Mouse (Mus musculus) adrenal gland, postnatal 0 days (tissue): Measurements from ENCODE around the gene Olfr1145. TPM values are rescaled to one million over a fixed set of nuclear protein-coding genes. Genes with fewer than 3 reads are reported as not detected.

Experiments used
- polyA plus RNA-seq: library from polyadenylated mRNA; unstranded; fragments of >200 nt; fragmentation: Nextera tagmentation; extraction: Ambion mirVana; gene quantifications from 2 replicates; pipeline ENCODE4 v1.2.1, GENCODE M21; 2015

Gene Olfr1145
- polyA plus RNA-seq: not detected in 2 replicates

DNA sequence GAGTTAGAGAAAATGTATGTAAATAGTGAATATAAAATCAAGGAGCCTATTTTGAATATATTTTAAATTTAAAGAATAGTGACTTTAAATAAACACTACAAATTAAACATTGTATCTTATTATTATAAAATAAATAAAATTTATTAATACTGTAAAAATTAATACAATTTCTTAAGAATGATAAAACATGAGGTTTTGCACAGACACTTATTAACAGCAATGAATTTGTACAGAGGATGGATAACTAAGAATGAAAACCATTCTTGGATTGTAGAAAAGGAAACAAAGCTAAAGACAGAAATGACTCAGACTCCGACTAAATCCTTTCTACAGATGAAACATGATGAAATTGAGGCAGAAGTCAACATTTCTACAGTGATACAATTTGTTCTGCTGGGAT lies at the start of gene Olfr1145:
TSS of gene Olfr1145 (plus strand) at position 301 of the 400 bp plus-strand sequence.

DNA sequence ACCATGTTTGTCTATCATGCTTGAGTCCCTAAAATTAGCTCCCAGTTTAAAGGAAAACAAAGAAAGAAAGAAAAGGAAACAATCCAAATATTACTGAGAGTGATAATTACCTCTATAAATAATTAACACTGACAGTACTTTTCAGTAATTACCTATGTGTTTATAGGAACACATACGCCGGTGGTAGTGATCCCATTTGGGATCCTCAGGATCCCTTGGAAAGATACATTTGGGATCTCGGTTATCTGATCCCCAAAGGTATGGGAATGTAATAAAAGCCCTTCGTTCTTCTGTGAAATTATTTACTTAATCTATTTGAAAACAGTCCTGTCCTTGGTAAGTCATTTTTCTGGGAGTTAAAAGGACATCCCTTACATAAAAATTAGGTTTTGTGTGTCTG lies 30.4 kb upstream of the Olfr1145 start, which contains the start of gene Olfr152:
TSS of gene Olfr152 (plus strand) at position 301 of the 400 bp plus-strand sequence.

DNA sequence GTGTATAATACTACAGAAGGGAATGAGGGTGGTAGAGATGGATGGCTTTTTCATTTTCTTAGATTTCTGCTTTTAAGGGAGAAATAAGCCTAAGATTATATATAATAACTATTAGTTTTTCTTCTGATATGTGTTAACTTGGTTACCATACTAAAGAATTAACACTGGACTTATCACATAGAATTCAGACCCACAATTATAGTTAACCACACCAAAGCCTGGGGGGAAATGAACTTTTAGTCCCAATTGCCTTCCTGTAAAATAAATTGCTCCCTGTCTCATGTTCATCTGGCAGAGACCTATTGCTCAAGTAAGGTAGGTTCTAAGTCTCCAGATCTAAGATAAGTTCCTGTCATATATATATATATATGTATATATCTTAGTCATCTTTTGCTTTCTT lies 9.3 kb upstream of the Olfr1145 start, which contains the start of gene Olfr1143:
TSS of gene Olfr1143 (plus strand) at position 301 of the 400 bp plus-strand sequence.

DNA sequence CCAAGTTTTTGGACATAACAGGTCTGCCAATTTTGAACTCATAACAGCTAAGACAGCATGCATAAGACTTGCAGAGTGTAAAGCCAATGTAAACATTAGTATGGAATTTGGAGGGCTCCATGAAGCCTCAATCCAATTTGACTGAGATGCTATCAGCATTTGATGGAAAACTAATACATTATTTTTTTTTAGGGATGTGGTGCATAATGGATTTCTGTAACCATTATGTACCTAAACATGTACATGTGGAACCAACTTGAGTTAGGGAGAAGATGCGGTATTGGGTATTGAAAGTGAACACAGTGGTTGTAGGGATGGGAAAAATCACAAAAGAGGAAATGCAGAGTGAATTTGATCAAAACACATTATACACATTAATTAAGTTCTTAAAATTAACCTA lies 20.6 kb downstream of the Olfr1145 start, which contains the start of gene Olfr1148:
TSS of gene Olfr1148 (plus strand) at position 301 of the 400 bp plus-strand sequence.

DNA sequence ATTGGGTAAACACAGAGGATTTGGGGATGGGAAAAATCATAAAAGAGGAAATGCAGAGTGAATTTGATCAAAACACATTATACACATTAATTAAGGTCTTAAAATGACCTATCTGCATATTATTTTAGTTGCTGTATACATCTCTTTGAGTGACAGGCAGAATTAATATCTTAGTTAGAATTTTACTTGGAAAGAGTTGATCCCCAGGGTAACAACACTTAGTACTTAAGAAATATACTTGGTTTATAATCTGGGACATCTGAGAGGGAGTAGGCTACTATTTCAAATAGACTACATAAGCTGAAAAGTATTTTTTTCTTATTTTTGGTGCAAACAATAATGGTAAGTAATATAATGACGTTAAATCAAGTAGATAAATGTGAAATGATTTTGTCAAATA lies 34.1 kb downstream of the Olfr1145 start, which contains the start of gene Olfr1150-ps1:
TSS of gene Olfr1150-ps1 (plus strand) at position 301 of the 400 bp plus-strand sequence.

DNA sequence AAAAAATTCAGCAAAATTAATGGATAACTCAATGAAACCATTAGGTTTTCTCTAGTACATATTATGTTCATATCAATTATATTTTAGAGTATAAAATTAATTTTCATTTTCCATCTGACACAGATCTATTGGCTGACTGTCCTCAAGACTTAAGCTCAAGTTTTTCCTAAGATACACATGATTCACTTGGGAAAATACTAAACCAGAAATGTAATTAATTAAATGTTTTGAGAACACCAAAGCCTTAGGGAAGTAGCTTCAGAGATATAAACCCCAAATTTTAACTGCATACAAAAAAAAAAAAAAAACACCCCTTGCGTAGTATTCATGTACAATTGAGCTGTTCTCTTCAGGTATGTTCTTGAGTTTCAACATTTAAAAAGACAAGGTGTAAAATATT lies 45.9 kb downstream of the Olfr1145 start, which contains the start of gene Olfr1151:
TSS of gene Olfr1151 (plus strand) at position 301 of the 400 bp plus-strand sequence.

Other genes starting within 250 kb of the Olfr1145 start
- gene Olfr1129, start 235.9 kb upstream of the Olfr1145 start, polyA plus RNA-seq: not detected in 2 replicates
- not detected in 2 replicates for gene Olfr1130, start 203.6 kb upstream of the Olfr1145 start, polyA plus RNA-seq
- not detected in 2 replicates for gene Olfr1131, start 182.7 kb upstream of the Olfr1145 start, polyA plus RNA-seq
- not detected in 2 replicates for gene Olfr1132, start 172.3 kb upstream of the Olfr1145 start, polyA plus RNA-seq
- gene Olfr1133, start 162.4 kb upstream of the Olfr1145 start, polyA plus RNA-seq: not detected in 2 replicates
- not detected in 2 replicates for gene Olfr1134, start 151.4 kb upstream of the Olfr1145 start, polyA plus RNA-seq
- gene Olfr1135, start 136.2 kb upstream of the Olfr1145 start, polyA plus RNA-seq: not detected in 2 replicates
- not detected in 2 replicates for gene Olfr1136, start 115.9 kb upstream of the Olfr1145 start, polyA plus RNA-seq
- not detected in 2 replicates for gene Olfr1137, start 96.6 kb upstream of the Olfr1145 start, polyA plus RNA-seq
- gene Olfr1138, start 69.8 kb upstream of the Olfr1145 start, polyA plus RNA-seq: not detected in 2 replicates
- gene Olfr1140, start 66.1 kb upstream of the Olfr1145 start, polyA plus RNA-seq: not detected in 2 replicates
- not detected in 2 replicates for gene Olfr1141, start 55.8 kb upstream of the Olfr1145 start, polyA plus RNA-seq
- gene Olfr152, start 30.3 kb upstream of the Olfr1145 start, polyA plus RNA-seq: not detected in 2 replicates
- not detected in 2 replicates for gene Olfr1143, start 9.2 kb upstream of the Olfr1145 start, polyA plus RNA-seq
- gene Olfr1148, start 20.7 kb downstream of the Olfr1145 start, polyA plus RNA-seq: not detected in 2 replicates
- gene Olfr1150-ps1, start 34.2 kb downstream of the Olfr1145 start, polyA plus RNA-seq: not detected in 2 replicates
- not detected in 2 replicates for gene Olfr1151, start 46.0 kb downstream of the Olfr1145 start, polyA plus RNA-seq
- gene Olfr1152, start 56.7 kb downstream of the Olfr1145 start, polyA plus RNA-seq: not detected in 2 replicates
- not detected in 2 replicates for gene Olfr1153, start 85.1 kb downstream of the Olfr1145 start, polyA plus RNA-seq
- gene Olfr1154, start 95.3 kb downstream of the Olfr1145 start, polyA plus RNA-seq: not detected in 2 replicates
- gene Olfr1155, start 135.3 kb downstream of the Olfr1145 start, polyA plus RNA-seq: not detected in 2 replicates
- gene Olfr1156, start 143.3 kb downstream of the Olfr1145 start, polyA plus RNA-seq: not detected in 2 replicates
- gene Olfr1157, start 158.5 kb downstream of the Olfr1145 start, polyA plus RNA-seq: not detected in 2 replicates
- gene Olfr74, start 164.8 kb downstream of the Olfr1145 start, polyA plus RNA-seq: not detected in 2 replicates
- not detected in 2 replicates for gene Olfr1158, start 180.3 kb downstream of the Olfr1145 start, polyA plus RNA-seq
- gene Olfr1160, start 198.4 kb downstream of the Olfr1145 start, polyA plus RNA-seq: not detected in 2 replicates
- gene Olfr1161, start 213.0 kb downstream of the Olfr1145 start, polyA plus RNA-seq: not detected in 2 replicates
- gene Olfr73, start 227.9 kb downstream of the Olfr1145 start, polyA plus RNA-seq: 0.04 TPM in 1 of 2 replicates, not detected in the other
- not detected in 2 replicates for gene Olfr1162, start 241.3 kb downstream of the Olfr1145 start, polyA plus RNA-seq